Mouse (Mus musculus): ENCODE measurements around the gene Ccl25.

DNA sequence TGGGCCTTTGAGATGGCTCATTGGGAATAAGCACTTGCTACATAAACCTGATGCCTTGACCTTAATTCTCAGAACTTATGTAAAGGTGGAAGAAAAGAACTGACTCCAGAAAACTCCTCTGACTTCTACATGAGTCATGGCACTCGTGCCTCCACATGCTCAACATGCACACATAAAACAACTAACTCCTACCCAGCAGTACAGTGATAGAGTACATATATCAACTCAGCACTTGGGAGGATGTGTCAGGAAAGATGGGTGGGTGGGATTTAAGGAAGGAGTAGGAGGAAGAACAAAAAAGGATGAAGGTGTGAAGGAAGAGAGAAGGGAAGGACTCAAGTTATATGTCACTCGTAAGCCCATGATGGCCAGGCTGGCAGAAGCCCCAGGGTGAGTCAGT is 76.4 kb downstream of the Ccl25 start:
- TF ChIP-seq CTCF (IDR thresholded peaks at IDR 0.05; ENCODE audit: low read depth, low read length) (no peak), POLR2A (IDR thresholded peaks at IDR 0.05; ENCODE audit: extremely low read depth, insufficient read depth, low read length) (no peak)

Data from liver, adult 2 months (tissue).